Mouse (Mus musculus) bone marrow, adult 2 months (tissue): ENCODE data around the gene Bag6.

Source experiments
- CTCF ChIP-seq: fragments of 200-500 bp; IDR thresholded peaks from 2 replicates; pipeline ENCODE4 v1.5.1; 2011; ENCODE audit warnings: low read length, control low read depth; ENCODE audit not compliant: control insufficient read depth, insufficient read depth
- POLR2A ChIP-seq: fragments of 200-500 bp; IDR thresholded peaks from 2 replicates; pipeline ENCODE4 v1.6.1; 2011; ENCODE audit warnings: low read depth, mild to moderate bottlenecking, control low read depth, low read length, borderline replicate concordance; ENCODE audit not compliant: control insufficient read depth

DNA sequence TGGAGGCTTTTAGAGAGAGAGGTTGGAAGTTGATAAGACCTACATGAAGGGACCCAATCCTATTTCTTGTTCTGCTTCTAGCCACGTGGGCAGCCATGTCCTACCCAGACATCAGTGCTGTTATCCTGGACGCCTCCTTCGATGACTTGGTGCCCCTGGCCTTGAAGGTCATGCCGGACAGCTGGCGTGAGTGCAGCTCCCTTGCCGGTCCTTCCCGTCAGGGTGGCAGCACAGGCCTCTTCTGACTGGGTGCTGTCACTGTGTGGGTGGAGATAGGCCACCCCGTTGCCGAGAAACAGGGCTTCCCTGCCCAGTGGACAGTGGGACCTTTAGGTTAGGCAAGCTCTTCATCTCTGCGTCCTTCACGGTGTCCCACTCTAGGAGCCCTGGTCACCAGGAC is 33.8 kb upstream of the Bag6 start:
- TF ChIP-seq POLR2A (no peak), CTCF (no peak)
